Mouse (Mus musculus): ENCODE results near the gene Kcnj12. TPM values are rescaled to one million over a fixed set of nuclear protein-coding genes. Genes with fewer than 3 reads are reported as not detected.

The Kcnj12 gene
- polyA plus RNA-seq, 1 experiment from 2014 or later: not detected

GRCm38 (mm10) chr11:61109707-61110106, 87.3 kb downstream of the Kcnj12 start:
- Histone ChIP-seq H3K27me3 (ENCODE audit: insufficient read depth, low read length) (no peaks in the 10 kb centered on the region), H3K4me1 (ENCODE audit: insufficient read depth) (peaks cover 15% of the 10 kb centered on the region), H3K9me3 (ENCODE audit: low read length) (no peaks in the 10 kb centered on the region), H3K4me2 (ENCODE audit: low read depth, low read length) (no peak overlapping the region), H3K27ac (ENCODE audit: low read depth) (peak overlapping the region; percentile 69), H3K4me3 (ENCODE audit: low read depth, low read length) (no peak overlapping the region), H3K36me3 (replicated peaks; ENCODE audit: insufficient read depth, low read length) (no peaks in the 10 kb centered on the region), H3K9ac (replicated peaks) (no peak overlapping the region)
- 69% methylated on average over 6 of the region's 6 CpGs for WGBS (ENCODE audit: insufficient replicate concordance)
- ATAC-seq (no peak), DNase-seq (no peak)
- TF ChIP-seq EP300 (IDR thresholded peaks at IDR 0.05; ENCODE audit: low read depth): no peak
- TF ChIP-seq CTCF (IDR thresholded peaks at IDR 0.05; ENCODE audit: low read depth): no peak

GRCm38 (mm10) chr11:61110113-61110512, 87.7 kb downstream of the Kcnj12 start:
- ATAC-seq (no peak), DNase-seq (no peak)
- no peaks in the 10 kb centered on the region for H3K9me3 ChIP-seq (ENCODE audit: low read length)
- H3K27ac ChIP-seq (ENCODE audit: low read depth): no peak overlapping the region
- no peaks in the 10 kb centered on the region for H3K36me3 ChIP-seq (replicated peaks; ENCODE audit: insufficient read depth, low read length)
- no peak overlapping the region for H3K9ac ChIP-seq (replicated peaks)
- 61% methylated on average over 10 of the region's 10 CpGs for WGBS (ENCODE audit: insufficient replicate concordance)
- peaks cover 15% of the 10 kb centered on the region for H3K4me1 ChIP-seq (ENCODE audit: insufficient read depth)
- TF ChIP-seq CTCF (IDR thresholded peaks at IDR 0.05; ENCODE audit: low read depth): no peak
- TF ChIP-seq EP300 (IDR thresholded peaks at IDR 0.05; ENCODE audit: low read depth): no peak
- H3K4me2 ChIP-seq (ENCODE audit: low read depth, low read length): no peak overlapping the region
- H3K4me3 ChIP-seq (ENCODE audit: low read depth, low read length): no peak overlapping the region
- no peaks in the 10 kb centered on the region for H3K27me3 ChIP-seq (ENCODE audit: insufficient read depth, low read length)

- 36% methylated on average over 1 of the region's 1 CpGs for WGBS (ENCODE audit: insufficient replicate concordance)
- H3K9me3 ChIP-seq (ENCODE audit: low read length): no peaks in the 10 kb centered on the region
- H3K27ac ChIP-seq (ENCODE audit: low read depth): no peak overlapping the region
- DNase-seq: no peak
- no peak overlapping the region for H3K4me3 ChIP-seq (ENCODE audit: low read depth, low read length)
- ATAC-seq: no peak
- H3K4me1 ChIP-seq (ENCODE audit: insufficient read depth): peaks cover 15% of the 10 kb centered on the region
- no peaks in the 10 kb centered on the region for H3K36me3 ChIP-seq (replicated peaks; ENCODE audit: insufficient read depth, low read length)
- no peaks in the 10 kb centered on the region for H3K27me3 ChIP-seq (ENCODE audit: insufficient read depth, low read length)
- TF ChIP-seq CTCF (IDR thresholded peaks at IDR 0.05; ENCODE audit: low read depth) (no peak), EP300 (IDR thresholded peaks at IDR 0.05; ENCODE audit: low read depth) (no peak)
- H3K4me2 ChIP-seq (ENCODE audit: low read depth, low read length): no peak overlapping the region
- H3K9ac ChIP-seq (replicated peaks): no peak overlapping the region
These were observed 88.6 kb downstream of the Kcnj12 start for GRCm38 (mm10) chr11:61110928-61111327.

GRCm38 (mm10) chr11:61111472-61111871, 89.1 kb downstream of the Kcnj12 start:
- TF ChIP-seq EP300 (IDR thresholded peaks at IDR 0.05; ENCODE audit: low read depth): no peak
- no peak for TF ChIP-seq CTCF (IDR thresholded peaks at IDR 0.05; ENCODE audit: low read depth)
- H3K4me2 ChIP-seq (ENCODE audit: low read depth, low read length): no peak overlapping the region
- no peaks in the 10 kb centered on the region for H3K27me3 ChIP-seq (ENCODE audit: insufficient read depth, low read length)
- DNase-seq (no peak), ATAC-seq (no peak)
- peaks cover 15% of the 10 kb centered on the region for H3K4me1 ChIP-seq (ENCODE audit: insufficient read depth)
- WGBS (ENCODE audit: insufficient replicate concordance): 77% methylated on average over 4 of the region's 4 CpGs
- H3K36me3 ChIP-seq (replicated peaks; ENCODE audit: insufficient read depth, low read length): no peaks in the 10 kb centered on the region
- H3K9ac ChIP-seq (replicated peaks): no peak overlapping the region
- H3K9me3 ChIP-seq (ENCODE audit: low read length): no peaks in the 10 kb centered on the region
- H3K4me3 ChIP-seq (ENCODE audit: low read depth, low read length): no peak overlapping the region
- no peak overlapping the region for H3K27ac ChIP-seq (ENCODE audit: low read depth)

GRCm38 (mm10) chr11:61112323-61112995, 90.1 kb downstream of the Kcnj12 start:
- Histone ChIP-seq H3K4me3 (ENCODE audit: low read depth, low read length) (no peak overlapping the region), H3K27ac (ENCODE audit: low read depth) (peak overlapping the region; percentile 66), H3K4me1 (ENCODE audit: insufficient read depth) (peaks cover 15% of the 10 kb centered on the region), H3K9ac (replicated peaks) (no peak overlapping the region), H3K36me3 (replicated peaks; ENCODE audit: insufficient read depth, low read length) (no peaks in the 10 kb centered on the region), H3K4me2 (ENCODE audit: low read depth, low read length) (0 out of 2 replicates have a peak overlapping the region, but pooled peaks have one; percentile 6), H3K9me3 (ENCODE audit: low read length) (no peaks in the 10 kb centered on the region), H3K27me3 (ENCODE audit: insufficient read depth, low read length) (no peaks in the 10 kb centered on the region)
- TF ChIP-seq CTCF (IDR thresholded peaks at IDR 0.05; ENCODE audit: low read depth) (no peak), EP300 (IDR thresholded peaks at IDR 0.05; ENCODE audit: low read depth) (no peak)
- DNase-seq (no peak), ATAC-seq (no peak)
- 50% methylated on average over 8 of the region's 8 CpGs for WGBS (ENCODE audit: insufficient replicate concordance)

GRCm38 (mm10) chr11:61116226-61116625, 93.9 kb downstream of the Kcnj12 start:
- TF ChIP-seq CTCF (IDR thresholded peaks at IDR 0.05; ENCODE audit: low read depth): no peak
- TF ChIP-seq EP300 (IDR thresholded peaks at IDR 0.05; ENCODE audit: low read depth): no peak
- ATAC-seq: peak; percentile 31; the same call in 1 of the 2 replicates
- Histone ChIP-seq H3K4me3 (ENCODE audit: low read depth, low read length) (no peak overlapping the region), H3K27me3 (ENCODE audit: insufficient read depth, low read length) (no peaks in the 10 kb centered on the region), H3K4me1 (ENCODE audit: insufficient read depth) (peaks cover 12% of the 10 kb centered on the region), H3K9me3 (ENCODE audit: low read length) (no peaks in the 10 kb centered on the region), H3K4me2 (ENCODE audit: low read depth, low read length) (0 out of 2 replicates have a peak overlapping the region, but pooled peaks have one; percentile 18), H3K9ac (replicated peaks) (no peak overlapping the region), H3K27ac (ENCODE audit: low read depth) (peak overlapping the region; percentile 69), H3K36me3 (replicated peaks; ENCODE audit: insufficient read depth, low read length) (no peaks in the 10 kb centered on the region)
- DNase-seq: peak; percentile 51
- 26% methylated on average over 8 of the region's 8 CpGs for WGBS (ENCODE audit: insufficient replicate concordance)

Measured in liver, postnatal 0 days (tissue).